Mouse (Mus musculus): Measurements from ENCODE around the gene Samd4. TPM values are rescaled to one million over a fixed set of nuclear protein-coding genes. Genes with fewer than 3 reads are reported as not detected.

Samd4 gene
- total and polyA plus RNA-seq, 2 experiments from 2014 or later: 4.9 to 14.7 TPM

- Histone ChIP-seq H3K4me1 (ENCODE audit: insufficient read depth, low read length) (peaks cover 5% of the 10 kb centered on the region; the same call in 1 of the 2 replicates), H3K9ac (replicated peaks; ENCODE audit: low read length) (no peak overlapping the region), H3K4me2 (ENCODE audit: low read depth, low read length) (peak overlapping the region; percentile 70), H3K4me3 (ENCODE audit: low read length) (no peak overlapping the region), H3K27ac (no peak overlapping the region), H3K36me3 (ENCODE audit: insufficient read depth, low read length) (no peaks in the 10 kb centered on the region; the same call in 1 of the 2 replicates), H3K27me3 (ENCODE audit: insufficient read depth, low read length) (no peaks in the 10 kb centered on the region), H3K9me3 (ENCODE audit: low read length) (no peaks in the 10 kb centered on the region)
- DNase-seq (ENCODE audit: low spot score) (no peak), ATAC-seq (no peak)
- no peak for TF ChIP-seq CTCF (IDR thresholded peaks at IDR 0.05; ENCODE audit: low read depth)
- 74% methylated on average over 3 of the region's 3 CpGs for WGBS
These were observed 203.5 kb downstream of the Samd4 start for GRCm38 (mm10) chr14:47086123-47086522.

DNA sequence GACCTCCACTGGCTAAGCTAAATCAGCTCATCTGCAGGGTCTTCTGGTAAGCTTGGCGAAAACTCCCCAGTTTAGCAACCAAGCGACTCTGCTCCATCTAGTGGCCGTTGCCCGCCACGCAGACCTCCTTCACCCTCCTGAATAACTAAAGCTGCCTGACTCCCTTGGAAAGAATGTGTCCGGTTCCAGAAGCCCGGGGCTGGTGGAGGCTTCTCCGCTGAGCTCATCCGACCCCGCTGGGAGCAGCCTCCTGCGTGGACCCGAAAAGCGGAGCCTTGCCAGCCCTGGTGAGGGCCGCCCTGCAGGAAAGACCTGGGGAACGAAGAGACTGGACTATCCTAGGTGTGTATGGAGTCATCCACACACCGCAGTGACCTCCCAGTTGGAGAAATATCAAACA lies 204.1 kb downstream of the Samd4 start:
- DNase-seq (ENCODE audit: low spot score) (peak; percentile 94), ATAC-seq (peak; percentile 81)
- 3% methylated on average over 16 of the region's 16 CpGs for WGBS
- Histone ChIP-seq H3K4me2 (ENCODE audit: low read depth, low read length) (peak overlapping the region; percentile 70), H3K4me1 (ENCODE audit: insufficient read depth, low read length) (peaks cover 5% of the 10 kb centered on the region; the same call in 1 of the 2 replicates), H3K27ac (no peak overlapping the region), H3K27me3 (ENCODE audit: insufficient read depth, low read length) (no peaks in the 10 kb centered on the region), H3K36me3 (ENCODE audit: insufficient read depth, low read length) (no peaks in the 10 kb centered on the region; the same call in 1 of the 2 replicates), H3K9ac (replicated peaks; ENCODE audit: low read length) (peak overlapping the region; percentile 31; the same call in 1 of the 2 replicates), H3K4me3 (ENCODE audit: low read length) (peak overlapping the region; percentile 29), H3K9me3 (ENCODE audit: low read length) (no peaks in the 10 kb centered on the region)
- TF ChIP-seq CTCF (IDR thresholded peaks at IDR 0.05; ENCODE audit: low read depth): peak; percentile 89

- peak overlapping the region; percentile 29 for H3K4me3 ChIP-seq (ENCODE audit: low read length)
These were observed 204.5 kb downstream of the Samd4 start for GRCm38 (mm10) chr14:47087182-47087581.

GRCm38 (mm10) chr14:47087669-47088250 lies 205.1 kb downstream of the Samd4 start:
- Histone ChIP-seq H3K27ac (no peak overlapping the region), H3K4me2 (ENCODE audit: low read depth, low read length) (no peak overlapping the region), H3K4me1 (ENCODE audit: insufficient read depth, low read length) (peaks cover 5% of the 10 kb centered on the region; the same call in 1 of the 2 replicates), H3K9ac (replicated peaks; ENCODE audit: low read length) (no peak overlapping the region), H3K27me3 (ENCODE audit: insufficient read depth, low read length) (no peaks in the 10 kb centered on the region), H3K4me3 (ENCODE audit: low read length) (no peak overlapping the region), H3K36me3 (ENCODE audit: insufficient read depth, low read length) (no peaks in the 10 kb centered on the region; the same call in 1 of the 2 replicates), H3K9me3 (ENCODE audit: low read length) (no peaks in the 10 kb centered on the region)
- DNase-seq (ENCODE audit: low spot score) (no peak), ATAC-seq (no peak; the same call in 1 of the 2 replicates)
- 86% methylated on average over 12 of the region's 12 CpGs for WGBS
- TF ChIP-seq CTCF (IDR thresholded peaks at IDR 0.05; ENCODE audit: low read depth): no peak

More at GRCm38 (mm10) chr14:47087182-47087581, 204.5 kb downstream of the Samd4 start:
- DNase-seq (ENCODE audit: low spot score): peak; percentile 90
- ATAC-seq: peak; percentile 38
- Histone ChIP-seq H3K9me3 (ENCODE audit: low read length) (no peaks in the 10 kb centered on the region), H3K4me2 (ENCODE audit: low read depth, low read length) (peak overlapping the region; percentile 70), H3K9ac (replicated peaks; ENCODE audit: low read length) (0 out of 2 replicates have a peak overlapping the region, but pooled peaks have one; percentile 31), H3K36me3 (ENCODE audit: insufficient read depth, low read length) (no peaks in the 10 kb centered on the region; the same call in 1 of the 2 replicates), H3K27ac (no peak overlapping the region), H3K4me1 (ENCODE audit: insufficient read depth, low read length) (peaks cover 5% of the 10 kb centered on the region; the same call in 1 of the 2 replicates), H3K27me3 (ENCODE audit: insufficient read depth, low read length) (no peaks in the 10 kb centered on the region)
- 34% methylated on average over 5 of the region's 5 CpGs for WGBS
- TF ChIP-seq CTCF (IDR thresholded peaks at IDR 0.05; ENCODE audit: low read depth): peak; percentile 82

DNA sequence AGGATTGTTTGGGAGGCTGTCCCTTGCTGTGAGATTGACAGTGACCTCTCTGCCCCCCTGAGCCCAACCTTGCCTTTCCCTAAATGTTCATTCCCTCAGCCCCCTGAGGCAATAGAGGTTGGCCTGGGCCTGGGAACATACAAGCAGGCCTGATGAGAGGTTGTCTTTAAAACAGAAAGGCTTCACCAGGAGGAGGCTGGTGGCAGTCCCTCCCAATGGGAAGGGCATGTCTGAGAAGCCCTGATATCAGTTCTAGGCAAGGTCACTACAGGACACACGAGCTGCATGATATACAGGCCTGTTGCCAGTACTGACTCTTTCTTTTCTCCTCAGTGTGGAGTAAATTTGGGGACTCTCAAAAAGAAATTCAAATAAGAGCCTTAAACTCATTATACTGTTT lies 205.7 kb downstream of the Samd4 start:
- no peak for ATAC-seq
- no peak for TF ChIP-seq CTCF (IDR thresholded peaks at IDR 0.05; ENCODE audit: low read depth)
- 46% methylated on average over 1 of the region's 1 CpGs for WGBS
- H3K27ac ChIP-seq: no peak overlapping the region
- H3K4me3 ChIP-seq (ENCODE audit: low read length): no peak overlapping the region
- H3K9me3 ChIP-seq (ENCODE audit: low read length): no peaks in the 10 kb centered on the region
- no peaks in the 10 kb centered on the region; the same call in 1 of the 2 replicates for H3K36me3 ChIP-seq (ENCODE audit: insufficient read depth, low read length)
- no peak overlapping the region for H3K4me2 ChIP-seq (ENCODE audit: low read depth, low read length)
- peaks cover 5% of the 10 kb centered on the region; the same call in 1 of the 2 replicates for H3K4me1 ChIP-seq (ENCODE audit: insufficient read depth, low read length)
- H3K27me3 ChIP-seq (ENCODE audit: insufficient read depth, low read length): no peaks in the 10 kb centered on the region
- no peak overlapping the region for H3K9ac ChIP-seq (replicated peaks; ENCODE audit: low read length)
- no peak for DNase-seq (ENCODE audit: low spot score)

DNA sequence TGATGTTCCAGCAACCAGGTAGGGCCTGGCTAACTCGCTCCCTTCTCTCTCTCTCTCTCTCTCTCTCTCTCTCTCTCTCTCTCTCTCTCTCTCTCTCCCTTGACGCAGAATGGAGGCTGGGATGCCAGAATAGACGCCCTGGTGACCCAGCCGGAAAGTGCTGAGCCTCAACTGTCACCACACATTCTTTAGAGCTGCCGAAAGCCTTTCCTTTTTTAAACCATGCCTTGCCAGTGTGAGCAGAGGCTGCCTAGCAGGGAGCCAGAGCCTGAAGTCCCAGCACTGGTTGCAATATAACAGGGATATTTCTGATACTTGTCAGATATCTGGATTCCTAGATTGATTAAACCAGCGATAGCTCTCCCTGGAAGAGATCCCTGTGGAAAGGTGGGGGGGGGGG lies 206.5 kb downstream of the Samd4 start:
- Histone ChIP-seq H3K9me3 (ENCODE audit: low read length) (no peaks in the 10 kb centered on the region), H3K27ac (no peak overlapping the region), H3K4me3 (ENCODE audit: low read length) (no peak overlapping the region), H3K4me1 (ENCODE audit: insufficient read depth, low read length) (peaks cover 5% of the 10 kb centered on the region; the same call in 1 of the 2 replicates), H3K36me3 (ENCODE audit: insufficient read depth, low read length) (no peaks in the 10 kb centered on the region; the same call in 1 of the 2 replicates), H3K27me3 (ENCODE audit: insufficient read depth, low read length) (no peaks in the 10 kb centered on the region), H3K9ac (replicated peaks; ENCODE audit: low read length) (no peak overlapping the region), H3K4me2 (ENCODE audit: low read depth, low read length) (no peak overlapping the region)
- DNase-seq (ENCODE audit: low spot score) (no peak), ATAC-seq (no peak)
- TF ChIP-seq CTCF (IDR thresholded peaks at IDR 0.05; ENCODE audit: low read depth): no peak
- 54% methylated on average over 6 of the region's 6 CpGs for WGBS

DNA sequence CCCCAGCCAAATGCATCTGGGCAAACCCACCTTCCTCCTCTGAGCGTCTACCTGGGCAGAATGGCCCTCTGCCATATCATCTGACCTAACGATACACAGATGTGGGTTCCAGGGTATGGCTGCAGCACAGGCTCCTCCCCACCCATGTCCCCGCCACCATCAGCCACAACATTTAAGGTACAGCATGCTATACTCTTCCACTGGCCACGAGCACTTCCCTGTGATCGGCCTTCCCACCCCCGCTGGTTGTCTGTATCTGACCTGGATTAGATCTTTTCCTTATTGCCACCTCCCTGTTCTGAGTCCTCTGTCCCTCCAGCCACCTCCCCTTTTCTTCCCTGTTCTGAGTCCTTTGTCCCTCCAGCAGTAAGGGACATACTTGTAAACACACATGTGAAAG lies 209.3 kb downstream of the Samd4 start:
- H3K4me2 ChIP-seq (ENCODE audit: low read depth, low read length): no peak overlapping the region
- 94% methylated on average over 6 of the region's 6 CpGs for WGBS
- H3K27me3 ChIP-seq (ENCODE audit: insufficient read depth, low read length): no peaks in the 10 kb centered on the region
- no peak for ATAC-seq
- H3K9me3 ChIP-seq (ENCODE audit: low read length): no peaks in the 10 kb centered on the region
- no peak overlapping the region for H3K9ac ChIP-seq (replicated peaks; ENCODE audit: low read length)
- no peak overlapping the region for H3K27ac ChIP-seq
- TF ChIP-seq CTCF (IDR thresholded peaks at IDR 0.05; ENCODE audit: low read depth): no peak
- H3K4me1 ChIP-seq (ENCODE audit: insufficient read depth, low read length): peaks cover 4% of the 10 kb centered on the region; the same call in 1 of the 2 replicates
- DNase-seq (ENCODE audit: low spot score): no peak
- H3K4me3 ChIP-seq (ENCODE audit: low read length): no peak overlapping the region
- no peaks in the 10 kb centered on the region; the same call in 1 of the 2 replicates for H3K36me3 ChIP-seq (ENCODE audit: insufficient read depth, low read length)
